Mouse (Mus musculus) c-Kit-positive CD71-positive TER-119-positive erythroid progenitor cells, embryonic 14.5 days (primary cell): Measurements from ENCODE around the gene Dcps.
A peak's percentile ranks its signal among the peaks of the same experiment; 100 is the strongest.

Source experiments
- DNase-seq: peaks from one replicate; pipeline ENCODE4 v3.0.0-alpha.2; 2013; ENCODE audit warnings: low spot score

Dcps gene

GRCm38 (mm10) chr9:35175251-35176123 lies at the start of gene Dcps:
Gene Dcps (minus strand): TSS chr9:35176061.
- DNase-seq = peak; percentile 87

GRCm38 (mm10) chr9:35223466-35223865 lies 47.6 kb upstream of the Dcps start:
- DNase-seq = no peak

GRCm38 (mm10) chr9:35217963-35218362 lies 42.1 kb upstream of the Dcps start:
- DNase-seq = no peak

- DNase-seq = no peak
Measured at GRCm38 (mm10) chr9:35211573-35212511, 36.0 kb upstream of the Dcps start.

- DNase-seq = peak; percentile 99
Measured at GRCm38 (mm10) chr9:35210542-35211474, 34.9 kb upstream of the Dcps start, which contains the start of gene Foxred1. Gene Foxred1 (minus strand): TSS chr9:35211055.

GRCm38 (mm10) chr9:35204421-35204820 lies 28.6 kb upstream of the Dcps start:
- DNase-seq = no peak

GRCm38 (mm10) chr9:35203536-35203935 lies 27.7 kb upstream of the Dcps start:
- DNase-seq = no peak

- DNase-seq = peak; percentile 74
Measured at GRCm38 (mm10) chr9:35200529-35201060, 24.7 kb upstream of the Dcps start.

- peak; percentile 83 for DNase-seq
Measured at GRCm38 (mm10) chr9:35199772-35200471, 24.1 kb upstream of the Dcps start, which contains the start of the genes Srpr and Tirap. Gene Srpr (plus strand): TSS chr9:35200175. Gene Tirap (minus strand): TSS chr9:35200291.

GRCm38 (mm10) chr9:35198945-35199771 lies 23.3 kb upstream of the Dcps start:
- DNase-seq = no peak

- DNase-seq = no peak
Measured at GRCm38 (mm10) chr9:35198351-35198750, 22.5 kb upstream of the Dcps start.

GRCm38 (mm10) chr9:35197625-35198024 lies 21.8 kb upstream of the Dcps start:
- DNase-seq = no peak

GRCm38 (mm10) chr9:35194048-35194447 lies 18.2 kb upstream of the Dcps start:
- DNase-seq = no peak

- no peak for DNase-seq
Measured at GRCm38 (mm10) chr9:35192983-35193542, 17.2 kb upstream of the Dcps start.

- DNase-seq = no peak
Measured at GRCm38 (mm10) chr9:35188700-35189099, 12.8 kb upstream of the Dcps start.

- no peak for DNase-seq
Measured at GRCm38 (mm10) chr9:35187351-35187903, 11.6 kb upstream of the Dcps start.

GRCm38 (mm10) chr9:35186430-35186829 lies 10.6 kb upstream of the Dcps start:
- no peak for DNase-seq

GRCm38 (mm10) chr9:35183359-35183758 lies 7.5 kb upstream of the Dcps start:
- DNase-seq = no peak

- DNase-seq = no peak
Measured at GRCm38 (mm10) chr9:35182832-35183231, 7.0 kb upstream of the Dcps start.
